Mouse (Mus musculus): ENCODE data around the gene Fam228b. TPM values are rescaled to one million over a fixed set of nuclear protein-coding genes. Genes with fewer than 3 reads are reported as not detected.

Gene Fam228b
- polyA plus RNA-seq, 1 experiment from 2014 or later = 2.6 TPM

DNA sequence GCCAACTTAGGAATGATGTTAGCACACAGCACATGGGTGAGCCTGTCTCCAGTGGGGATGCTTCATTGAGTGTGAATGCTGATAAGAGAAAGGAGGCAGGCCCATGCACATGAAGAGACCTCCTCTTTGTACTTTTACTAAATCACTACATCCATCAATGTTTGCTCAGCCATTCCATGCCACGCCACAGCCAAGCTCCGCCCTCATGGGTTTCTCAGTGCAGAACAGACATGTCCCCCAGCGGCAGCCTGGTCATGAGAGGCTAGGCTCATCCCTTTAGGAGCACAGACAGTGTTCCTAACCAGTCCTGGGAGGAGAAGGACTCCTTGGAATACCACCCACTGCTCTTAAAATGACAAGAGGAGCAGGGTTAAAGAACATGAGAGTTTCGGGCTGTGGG, 37.4 kb downstream of the Fam228b start:
- WGBS = 79% methylated on average over 4 of the region's 4 CpGs
- no peak for DNase-seq (ENCODE audit: low spot score)
- no peak overlapping the region for H3K4me3 ChIP-seq
- no peaks in the 10 kb centered on the region for H3K27me3 ChIP-seq (ENCODE audit: low read depth, poor library complexity, severe bottlenecking)
- no peaks in the 10 kb centered on the region for H3K9me3 ChIP-seq (replicated peaks)
- no peaks in the 10 kb centered on the region for H3K4me1 ChIP-seq
- no peak overlapping the region for H3K27ac ChIP-seq (replicated peaks)
- H3K36me3 ChIP-seq = no peaks in the 10 kb centered on the region

DNA sequence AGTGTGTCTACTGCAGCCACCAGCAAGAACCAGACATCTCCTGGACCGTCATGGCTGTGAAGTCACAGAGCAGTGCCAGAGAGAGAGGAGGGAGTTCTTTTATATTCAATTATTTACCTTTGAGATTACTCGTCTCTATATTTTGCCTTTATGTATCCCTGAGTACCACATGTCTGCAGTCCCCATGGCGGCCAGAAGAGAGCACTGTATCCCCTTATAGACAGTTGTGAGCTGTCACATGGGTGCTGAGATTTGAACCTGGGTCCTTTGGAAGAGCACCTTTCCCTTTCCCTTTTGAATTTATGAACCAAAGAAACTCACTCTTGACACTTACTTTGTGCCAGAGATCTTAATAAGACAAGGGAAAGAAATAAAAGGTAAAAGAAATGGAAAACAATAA, 39.9 kb downstream of the Fam228b start:
- no peaks in the 10 kb centered on the region for H3K27me3 ChIP-seq (ENCODE audit: low read depth, poor library complexity, severe bottlenecking)
- H3K4me3 ChIP-seq = no peak overlapping the region
- WGBS = 92% methylated on average over 3 of the region's 3 CpGs
- no peak for DNase-seq (ENCODE audit: low spot score)
- H3K36me3 ChIP-seq = no peaks in the 10 kb centered on the region
- H3K27ac ChIP-seq (replicated peaks) = no peak overlapping the region
- no peaks in the 10 kb centered on the region for H3K9me3 ChIP-seq (replicated peaks)
- H3K4me1 ChIP-seq = no peaks in the 10 kb centered on the region

DNA sequence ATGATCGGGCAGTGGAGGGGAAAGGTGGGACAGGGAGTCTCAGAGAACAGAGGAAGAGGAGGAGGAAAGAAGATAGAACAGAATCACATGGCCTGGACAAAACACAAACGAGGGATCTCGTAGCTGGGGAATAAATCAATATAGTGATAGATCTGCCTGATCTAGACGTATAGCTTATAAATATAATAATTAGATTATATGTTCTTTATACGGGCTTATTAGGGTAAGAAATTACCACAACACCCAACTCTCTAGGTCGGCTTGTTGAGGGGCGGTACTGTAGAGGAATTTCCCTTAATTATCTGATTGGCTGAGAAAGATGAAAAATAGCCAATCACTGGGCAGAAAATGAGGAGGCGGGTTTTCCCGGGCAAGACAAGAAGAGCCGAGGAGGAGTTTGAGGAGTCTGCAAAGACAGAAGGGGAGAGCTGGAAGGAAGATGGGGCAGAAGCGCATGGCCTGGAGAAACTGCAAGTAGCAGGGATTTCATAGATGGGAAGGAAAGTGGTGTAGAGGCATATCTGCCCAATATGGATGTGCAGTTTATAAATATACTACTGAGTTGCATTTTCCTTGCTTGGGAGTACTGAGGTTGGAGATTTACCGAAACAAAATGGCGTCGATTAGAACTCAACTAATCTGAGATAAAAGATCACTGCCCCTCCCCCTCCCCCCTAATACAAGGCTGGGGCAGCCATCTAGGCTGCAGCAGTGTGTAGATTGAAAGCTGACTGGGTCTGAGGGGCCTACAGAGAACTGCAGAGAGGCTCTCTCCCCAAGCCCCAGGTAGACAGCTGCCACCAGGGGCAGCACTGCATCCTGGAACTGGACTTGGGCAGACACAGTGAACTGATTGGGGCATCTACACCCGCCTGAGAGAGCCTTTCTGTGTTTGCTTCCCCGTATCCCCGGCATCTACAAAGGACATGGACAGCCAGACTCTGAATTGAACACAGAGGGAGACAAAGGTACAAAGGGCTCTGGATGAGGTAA, 49.0 kb downstream of the Fam228b start:
- DNase-seq (ENCODE audit: low spot score) = no peak
- WGBS = 77% methylated on average over 17 of the region's 17 CpGs

DNA sequence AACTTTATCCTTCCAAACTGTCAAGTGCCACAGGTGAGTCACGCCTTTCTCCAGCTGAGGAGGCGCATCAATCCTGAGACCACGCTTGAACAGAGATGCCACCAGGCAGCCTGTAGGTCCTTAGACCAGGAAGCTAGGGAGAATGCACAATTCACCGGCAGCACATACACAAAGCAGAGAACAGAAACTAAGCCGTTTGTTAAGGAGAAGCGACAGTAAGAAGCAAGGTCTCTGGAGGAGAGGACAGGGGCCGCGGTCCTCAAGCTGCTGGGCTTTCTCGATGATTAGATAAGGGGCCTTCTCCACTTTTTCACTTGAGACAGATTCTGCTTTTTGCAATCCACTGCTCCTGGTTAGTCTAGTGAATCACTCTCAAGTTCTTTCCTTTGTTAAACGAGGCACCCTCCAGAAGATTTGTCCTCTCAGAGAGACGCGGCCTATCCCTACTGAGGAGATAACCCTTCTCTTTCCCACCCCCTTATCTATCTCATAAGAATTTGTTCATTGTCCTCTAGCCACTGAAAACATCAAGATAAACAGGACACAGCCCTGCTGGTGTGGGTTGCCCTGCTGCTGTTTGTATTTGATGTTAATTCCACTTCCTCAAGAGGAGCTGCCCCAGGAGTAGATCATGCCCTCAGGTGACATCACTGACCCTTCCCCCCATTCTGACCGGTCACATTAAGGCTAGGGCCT, 49.9 kb downstream of the Fam228b start:
- no peak overlapping the region for H3K4me3 ChIP-seq
- no peaks in the 10 kb centered on the region for H3K27me3 ChIP-seq (ENCODE audit: low read depth, poor library complexity, severe bottlenecking)
- H3K4me1 ChIP-seq = no peaks in the 10 kb centered on the region
- H3K9me3 ChIP-seq (replicated peaks) = no peaks in the 10 kb centered on the region
- WGBS = 86% methylated on average over 13 of the region's 13 CpGs
- H3K27ac ChIP-seq (replicated peaks) = no peak overlapping the region
- DNase-seq (ENCODE audit: low spot score) = no peak
- no peaks in the 10 kb centered on the region for H3K36me3 ChIP-seq

More for the DNA sequence above, 49.0 kb downstream of the Fam228b start:
- Histone ChIP-seq H3K4me1 (no peaks in the 10 kb centered on the region), H3K36me3 (no peaks in the 10 kb centered on the region), H3K27me3 (ENCODE audit: low read depth, poor library complexity, severe bottlenecking) (no peaks in the 10 kb centered on the region), H3K4me3 (no peak overlapping the region), H3K27ac (replicated peaks) (no peak overlapping the region), H3K9me3 (replicated peaks) (no peaks in the 10 kb centered on the region)

DNA sequence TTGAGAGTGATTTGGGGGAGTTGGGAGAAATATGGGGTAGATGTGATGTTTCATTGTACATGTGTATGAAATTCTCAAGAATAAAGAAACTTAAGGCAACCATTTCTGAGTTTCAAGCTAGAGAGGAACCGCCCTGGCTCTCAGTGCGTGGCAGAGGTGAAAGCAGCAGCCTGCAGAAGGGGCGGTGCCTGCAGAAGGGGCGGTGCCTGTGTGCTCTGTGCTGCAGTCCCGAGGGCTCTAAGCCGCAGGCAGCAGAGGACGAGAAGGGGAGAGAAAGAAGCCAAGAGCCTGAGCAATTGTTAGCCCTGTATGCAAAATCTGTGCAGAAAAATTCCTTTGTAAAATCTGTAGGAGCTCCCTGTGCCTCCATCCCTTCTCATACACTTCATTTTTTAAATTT, 51.6 kb downstream of the Fam228b start:
- no peak for DNase-seq (ENCODE audit: low spot score)
- Histone ChIP-seq H3K9me3 (replicated peaks) (no peaks in the 10 kb centered on the region), H3K27ac (replicated peaks) (no peak overlapping the region), H3K4me1 (no peaks in the 10 kb centered on the region), H3K36me3 (no peaks in the 10 kb centered on the region; the same call in 1 of the 2 replicates), H3K27me3 (ENCODE audit: low read depth, poor library complexity, severe bottlenecking) (no peaks in the 10 kb centered on the region), H3K4me3 (no peak overlapping the region)
- WGBS = 6% methylated on average over 7 of the region's 7 CpGs

DNA sequence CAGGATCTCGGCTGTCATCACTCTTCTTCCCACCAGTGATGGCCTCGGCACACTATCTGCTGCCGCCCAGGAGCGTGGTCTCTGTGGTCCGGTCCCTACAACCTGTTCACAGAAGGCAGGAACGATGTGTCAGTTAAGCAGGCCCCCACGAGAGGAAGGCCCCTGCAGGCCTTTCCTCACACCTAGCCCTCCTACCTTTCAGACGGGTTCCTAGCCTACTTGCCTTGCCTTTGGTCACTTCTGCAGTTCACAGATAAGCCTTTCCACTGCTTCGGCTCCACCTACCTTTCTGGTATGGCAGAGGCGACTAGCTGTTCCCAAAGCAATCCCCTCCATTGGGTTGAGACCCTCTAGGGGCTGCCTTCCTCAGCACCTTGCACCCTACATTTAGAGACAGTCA, 53.5 kb downstream of the Fam228b start:
- Histone ChIP-seq H3K27me3 (ENCODE audit: low read depth, poor library complexity, severe bottlenecking) (no peaks in the 10 kb centered on the region), H3K27ac (replicated peaks) (no peak overlapping the region), H3K36me3 (no peaks in the 10 kb centered on the region; the same call in 1 of the 2 replicates), H3K4me3 (no peak overlapping the region), H3K4me1 (no peaks in the 10 kb centered on the region), H3K9me3 (replicated peaks) (no peaks in the 10 kb centered on the region)
- 87% methylated on average over 10 of the region's 10 CpGs for WGBS
- DNase-seq (ENCODE audit: low spot score) = no peak

DNA sequence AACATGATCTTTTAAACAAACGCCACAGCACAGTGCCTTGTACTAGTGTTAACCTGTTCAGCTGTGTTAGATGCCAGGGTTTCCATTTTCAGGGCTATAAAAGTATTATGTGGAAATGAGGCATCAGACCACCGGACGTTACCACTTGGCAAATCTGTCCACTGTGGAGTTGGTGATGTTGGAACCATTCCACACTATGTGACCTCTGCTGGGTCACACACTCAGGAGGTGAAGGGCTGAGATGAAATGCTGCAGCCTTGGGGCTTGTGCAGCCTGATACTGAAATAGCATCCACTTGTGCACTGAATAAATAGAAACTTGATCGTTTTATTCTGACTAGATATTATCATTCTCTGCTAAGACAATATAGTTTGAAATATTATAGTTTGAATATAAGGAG, 55.7 kb downstream of the Fam228b start:
- peaks cover 2% of the 10 kb centered on the region for H3K36me3 ChIP-seq
- no peaks in the 10 kb centered on the region for H3K27me3 ChIP-seq (ENCODE audit: low read depth, poor library complexity, severe bottlenecking)
- no peaks in the 10 kb centered on the region for H3K4me1 ChIP-seq
- no peaks in the 10 kb centered on the region for H3K9me3 ChIP-seq (replicated peaks)
- H3K4me3 ChIP-seq = no peak overlapping the region
- no peak for DNase-seq (ENCODE audit: low spot score)
- WGBS = 90% methylated on average over 4 of the region's 4 CpGs
- no peak overlapping the region for H3K27ac ChIP-seq (replicated peaks)

DNA sequence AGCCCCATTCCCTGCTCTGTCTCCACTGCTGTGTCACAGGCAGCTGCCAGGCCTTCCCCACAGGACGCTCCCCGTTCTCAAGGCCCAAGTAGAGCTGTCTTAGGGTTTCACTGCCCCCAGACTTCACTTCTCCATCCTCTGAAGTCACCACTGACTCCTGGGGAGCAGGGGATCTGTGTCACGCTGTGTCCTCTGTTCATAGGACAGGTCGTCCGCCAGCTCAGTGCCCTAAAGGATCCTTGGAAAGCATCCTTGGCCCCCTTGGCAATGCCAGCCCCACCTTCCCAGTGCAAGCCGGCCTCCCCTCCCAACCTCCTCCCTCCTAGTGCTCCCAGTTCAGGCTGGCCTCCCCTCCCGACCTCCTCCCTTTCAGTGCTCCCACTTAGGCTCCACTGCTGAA, 59.1 kb downstream of the Fam228b start:
- Histone ChIP-seq H3K27ac (replicated peaks) (no peak overlapping the region), H3K9me3 (replicated peaks) (no peaks in the 10 kb centered on the region), H3K27me3 (ENCODE audit: low read depth, poor library complexity, severe bottlenecking) (no peaks in the 10 kb centered on the region), H3K36me3 (peaks cover 15% of the 10 kb centered on the region), H3K4me3 (no peak overlapping the region), H3K4me1 (no peaks in the 10 kb centered on the region)
- 87% methylated on average over 7 of the region's 7 CpGs for WGBS
- peak; percentile 9 for DNase-seq (ENCODE audit: low spot score)

DNA sequence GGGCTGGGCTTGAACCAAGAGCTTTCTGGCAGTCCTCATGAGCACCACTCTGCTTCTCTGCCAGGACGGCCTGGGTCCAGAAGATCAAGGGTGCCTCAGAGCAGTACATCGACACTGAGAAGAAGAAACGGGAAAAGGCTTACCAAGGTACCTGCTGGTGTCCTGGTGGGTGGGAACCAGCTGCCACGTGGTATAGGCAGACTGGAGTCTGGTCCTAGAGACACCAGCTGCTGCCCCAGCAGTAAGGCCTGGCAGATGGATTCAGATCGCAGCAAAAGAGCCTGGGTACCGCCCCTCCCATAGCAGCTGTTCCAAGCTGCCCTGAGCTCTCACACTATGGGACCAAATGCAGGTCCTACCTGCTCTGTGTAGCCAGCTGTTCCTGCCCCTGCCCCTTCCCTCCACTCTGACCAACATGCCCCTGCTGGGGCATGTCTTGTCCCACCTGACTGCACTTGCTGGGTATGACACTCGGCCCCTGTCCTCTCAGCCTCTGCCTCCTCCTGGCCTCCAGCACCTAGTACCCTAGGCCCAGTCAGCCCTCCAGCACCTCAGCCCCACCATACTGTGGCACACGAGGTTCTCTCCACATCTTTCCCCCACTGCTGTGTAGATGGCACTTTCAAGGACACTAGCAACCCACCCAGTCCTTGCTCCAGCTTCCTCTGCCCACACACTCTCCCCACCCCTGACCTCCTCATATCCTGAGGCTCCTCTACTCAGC, 60.0 kb downstream of the Fam228b start:
- Histone ChIP-seq H3K4me3 (no peak overlapping the region), H3K36me3 (peaks cover 15% of the 10 kb centered on the region), H3K4me1 (no peaks in the 10 kb centered on the region), H3K27ac (replicated peaks) (no peak overlapping the region), H3K9me3 (replicated peaks) (no peaks in the 10 kb centered on the region), H3K27me3 (ENCODE audit: low read depth, poor library complexity, severe bottlenecking) (no peaks in the 10 kb centered on the region)
- 86% methylated on average over 8 of the region's 8 CpGs for WGBS
- peak; percentile 12 for DNase-seq (ENCODE audit: low spot score)

DNA sequence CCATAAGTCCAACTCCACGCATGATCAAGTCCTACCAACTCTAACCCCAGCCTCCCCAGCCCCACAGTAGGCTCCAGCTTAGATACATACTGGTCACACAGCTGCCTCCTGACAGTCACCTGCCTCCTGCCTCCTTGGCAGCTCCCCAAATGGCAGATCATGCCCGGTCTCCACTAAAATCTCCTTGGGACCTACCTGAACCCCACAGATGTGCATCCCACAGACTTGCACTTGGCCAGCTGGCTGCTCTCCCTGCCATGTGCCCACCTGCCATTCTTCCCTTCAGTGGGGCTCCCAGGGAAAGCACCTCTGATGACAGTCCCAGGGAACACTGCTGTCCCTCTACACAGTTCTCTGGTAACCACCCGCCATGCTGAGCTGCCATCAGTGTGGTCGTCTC, 60.8 kb downstream of the Fam228b start:
- H3K27me3 ChIP-seq (ENCODE audit: low read depth, poor library complexity, severe bottlenecking) = no peaks in the 10 kb centered on the region
- WGBS = 87% methylated on average over 4 of the region's 4 CpGs
- no peak overlapping the region for H3K27ac ChIP-seq (replicated peaks)

DNA sequence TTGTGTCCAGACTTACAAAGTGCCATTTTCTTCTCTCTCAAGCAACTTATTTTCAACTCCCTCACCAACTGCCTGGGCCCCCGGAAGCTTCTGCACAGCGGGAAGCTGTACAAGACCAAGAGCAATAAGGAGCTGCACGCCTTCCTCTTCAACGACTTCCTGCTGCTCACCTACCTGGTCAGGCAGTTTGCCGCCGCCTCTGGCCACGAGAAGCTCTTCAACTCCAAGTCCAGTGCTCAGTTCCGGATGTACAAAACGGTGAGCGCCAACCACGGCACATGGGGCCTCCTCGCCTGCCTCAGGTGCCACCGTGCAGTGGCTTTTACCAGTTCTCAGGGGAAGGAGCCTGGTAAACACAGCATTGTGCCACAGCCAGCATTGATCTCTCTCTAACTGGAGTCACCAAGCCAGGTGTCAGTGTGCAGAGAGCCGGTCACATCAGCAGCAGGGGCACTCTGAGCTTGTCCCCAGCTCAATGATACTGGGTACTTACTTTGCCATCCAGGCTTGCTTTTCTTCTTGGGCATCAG, 61.5 kb downstream of the Fam228b start:
- Histone ChIP-seq H3K36me3 (peaks cover 15% of the 10 kb centered on the region), H3K4me1 (no peaks in the 10 kb centered on the region), H3K27me3 (ENCODE audit: low read depth, poor library complexity, severe bottlenecking) (no peaks in the 10 kb centered on the region), H3K4me3 (no peak overlapping the region), H3K27ac (replicated peaks) (no peak overlapping the region), H3K9me3 (replicated peaks) (no peaks in the 10 kb centered on the region)
- WGBS = 92% methylated on average over 14 of the region's 14 CpGs
- peak; percentile 7 for DNase-seq (ENCODE audit: low spot score)

More for the DNA sequence above, 60.8 kb downstream of the Fam228b start:
- peak; percentile 7 for DNase-seq (ENCODE audit: low spot score)
- H3K4me1 ChIP-seq = no peaks in the 10 kb centered on the region
- H3K4me3 ChIP-seq = no peak overlapping the region
- H3K36me3 ChIP-seq = peaks cover 15% of the 10 kb centered on the region
- H3K9me3 ChIP-seq (replicated peaks) = no peaks in the 10 kb centered on the region

DNA sequence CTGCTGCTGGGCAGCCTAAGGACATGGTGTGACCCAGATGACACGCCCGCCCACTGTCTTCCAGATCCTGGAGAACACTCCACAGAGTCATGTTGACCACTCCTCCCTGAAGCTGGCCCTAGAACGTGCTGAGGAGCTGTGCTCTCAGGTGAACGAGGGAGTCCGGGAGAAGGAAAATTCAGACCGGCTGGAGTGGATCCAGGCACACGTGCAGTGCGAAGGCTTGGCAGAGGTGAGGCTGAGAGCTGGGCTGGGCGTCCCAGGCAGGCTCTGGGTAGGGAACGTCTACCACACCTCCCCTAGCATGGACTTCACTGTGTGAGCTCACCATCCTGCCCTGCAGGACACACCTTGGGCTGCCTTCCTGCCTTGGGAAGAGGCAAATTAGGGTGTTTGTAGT, 62.2 kb downstream of the Fam228b start:
- Histone ChIP-seq H3K27me3 (ENCODE audit: low read depth, poor library complexity, severe bottlenecking) (no peaks in the 10 kb centered on the region), H3K9me3 (replicated peaks) (no peaks in the 10 kb centered on the region), H3K4me3 (no peak overlapping the region), H3K27ac (replicated peaks) (no peak overlapping the region), H3K36me3 (peaks cover 15% of the 10 kb centered on the region), H3K4me1 (no peaks in the 10 kb centered on the region)
- peak; percentile 9 for DNase-seq (ENCODE audit: low spot score)
- 91% methylated on average over 10 of the region's 10 CpGs for WGBS

Data from midbrain, embryonic 10.5 days (tissue).